Mouse (Mus musculus) liver, embryonic 13.5 days (tissue): Measurements from ENCODE around the gene Rmi2. TPM values are rescaled to one million over a fixed set of nuclear protein-coding genes. Genes with fewer than 3 reads are reported as not detected.
"Not testable (repeated sequence)": the region's sequence is repeated elsewhere in the genome, so short reads cannot be mapped to it uniquely, and the experiment has no call there.

Source experiments
- ATAC-seq: fragments of 200-750 bp; cut with Nextera tagmentation; 2 replicates; pipeline ENCODE4 v1.8.0; 2017; ENCODE audit warnings: low read depth, mild to moderate bottlenecking, moderate number of reproducible peaks, moderate library complexity
- DNase-seq: peaks from one replicate; pipeline ENCODE4 v3.0.0; 2022
- H3K27ac ChIP-seq: fragments of 300-500 bp; sonication (generic); 2 replicates; pipeline ENCODE4 v1.5.1; 2015; ENCODE audit warnings: moderate library complexity, mild to moderate bottlenecking, inconsistent platforms
- H3K27me3 ChIP-seq: fragments of 300-500 bp; sonication (generic); 2 replicates; pipeline ENCODE4 v1.6.1; 2015; ENCODE audit warnings: mild to moderate bottlenecking, inconsistent platforms
- H3K36me3 ChIP-seq: fragments of 300-500 bp; sonication (generic); 2 replicates; pipeline ENCODE4 v1.6.1; 2015; ENCODE audit warnings: mild to moderate bottlenecking, inconsistent platforms
- H3K4me1 ChIP-seq: fragments of 300-500 bp; sonication (generic); replicated peaks from 2 replicates; pipeline ENCODE4 v1.6.1; 2015; ENCODE audit warnings: inconsistent platforms
- H3K4me2 ChIP-seq: fragments of 300-500 bp; sonication (generic); 2 replicates; pipeline ENCODE4 v1.6.1; 2015; ENCODE audit warnings: inconsistent platforms, mild to moderate bottlenecking, moderate library complexity
- H3K4me3 ChIP-seq: fragments of 300-500 bp; sonication (generic); replicated peaks from 2 replicates; pipeline ENCODE4 v1.5.1; 2015; ENCODE audit warnings: mild to moderate bottlenecking, inconsistent platforms
- H3K9ac ChIP-seq: fragments of 300-500 bp; sonication (generic); 2 replicates; pipeline ENCODE4 v1.6.1; 2015; ENCODE audit warnings: mild to moderate bottlenecking, inconsistent platforms
- H3K9me3 ChIP-seq: fragments of 300-500 bp; sonication (generic); replicated peaks from 2 replicates; pipeline ENCODE4 v1.6.1; 2016; ENCODE audit warnings: inconsistent platforms
- WGBS: fragments of 180-500 bp; shearing (Covaris S2); methylation state at CpG from one replicate; pipeline ENCODE4 v1.1.7; 2015; ENCODE audit not compliant: insufficient replicate concordance; 5-methylcytosine and 5-hydroxymethylcytosine counted together
- polyA plus RNA-seq: library from polyadenylated mRNA; unstranded; fragments of >200 nt; fragmentation: Nextera tagmentation; extraction: Ambion mirVana; gene quantifications from 2 replicates; pipeline ENCODE4 v1.2.1, GENCODE M21; 2015

Gene Rmi2
- polyA plus RNA-seq, result 2.1 and 2.3 TPM in 2 replicates

GRCm38 (mm10) chr16:10834911-10835587 is at the start of gene Rmi2:
Rmi2 (plus strand) TSS chr16:10835059.
- peak; percentile 98 for ATAC-seq
- Histone ChIP-seq H3K9ac (peak within 1 kb of the TSS; percentile 88), H3K9me3 (no peaks in the 10 kb centered on the region), H3K4me3 (peak within 1 kb of the TSS; percentile 84), H3K27me3 (peaks cover 5% of the 10 kb centered on the region; the same call in 1 of the 2 replicates), H3K36me3 (0 out of 2 replicates have a peak, but pooled peaks cover 3% of the 10 kb centered on the region), H3K4me2 (peak within 1 kb of the TSS; percentile 97), H3K27ac (peak within 1 kb of the TSS; percentile 89), H3K4me1 (peaks cover 49% of the 10 kb centered on the region)
- peak; percentile 81 for DNase-seq
- 2% methylated on average over 69 of the region's 69 CpGs for WGBS

GRCm38 (mm10) chr16:10785371-10786231 is 49.3 kb upstream of the Rmi2 start, which contains the start of gene Socs1:
Socs1 (minus strand) TSS chr16:10785536.
- under 1% methylated on average over 56 of the region's 59 CpGs for WGBS
- Histone ChIP-seq H3K4me3 (peak within 1 kb of the TSS; percentile 89), H3K36me3 (no peaks in the 10 kb centered on the region), H3K9ac (peak within 1 kb of the TSS; percentile 78), H3K4me2 (peak within 1 kb of the TSS; percentile 99), H3K9me3 (no peaks in the 10 kb centered on the region), H3K4me1 (peaks cover 41% of the 10 kb centered on the region), H3K27me3 (peaks cover 47% of the 10 kb centered on the region), H3K27ac (peak within 1 kb of the TSS; percentile 86)
- ATAC-seq, result peak; percentile 76
- peak; percentile 69 for DNase-seq

DNA sequence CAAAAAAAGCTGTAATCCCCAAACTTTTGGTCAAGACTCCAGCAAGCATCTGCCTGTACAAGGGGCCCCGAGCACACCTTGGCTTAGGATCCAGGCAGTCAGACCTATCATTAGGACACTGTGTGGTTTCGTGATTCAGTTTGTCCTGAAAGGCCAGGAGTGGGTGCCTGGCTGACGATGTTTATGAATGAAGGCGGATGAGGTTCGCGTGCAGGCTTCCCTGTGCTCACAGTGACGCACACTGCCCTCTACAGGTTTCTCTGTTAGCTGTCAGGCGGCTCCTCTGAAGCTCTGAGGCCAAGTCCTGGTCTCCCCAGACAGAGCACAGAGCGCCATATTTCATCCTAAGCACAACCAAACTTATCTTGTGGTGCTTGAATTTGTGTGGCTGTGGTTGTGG is 48.6 kb upstream of the Rmi2 start:
- peak overlapping the region; percentile 78 for H3K9ac ChIP-seq
- ATAC-seq (peak; percentile 46; the same call in 1 of the 2 replicates), DNase-seq (peak; percentile 68)
- H3K4me1 ChIP-seq, result peaks cover 41% of the 10 kb centered on the region
- peak overlapping the region; percentile 99 for H3K4me2 ChIP-seq
- H3K4me3 ChIP-seq, result peak overlapping the region; percentile 89
- H3K9me3 ChIP-seq, result no peaks in the 10 kb centered on the region
- H3K27me3 ChIP-seq, result peaks cover 48% of the 10 kb centered on the region
- peak overlapping the region; percentile 86 for H3K27ac ChIP-seq
- 2% methylated on average over 9 of the region's 9 CpGs for whole genome bisulfite sequencing
- no peaks in the 10 kb centered on the region for H3K36me3 ChIP-seq

- no peak for DNase-seq
- Histone ChIP-seq H3K4me1 (peaks cover 41% of the 10 kb centered on the region), H3K9ac (no peak overlapping the region), H3K27ac (no peak overlapping the region), H3K27me3 (peaks cover 48% of the 10 kb centered on the region), H3K9me3 (no peaks in the 10 kb centered on the region), H3K36me3 (no peaks in the 10 kb centered on the region), H3K4me2 (peak overlapping the region; percentile 99), H3K4me3 (peak overlapping the region; percentile 89; the same call in 1 of the 2 replicates)
- no peak for ATAC-seq
- WGBS, result 55% methylated on average over 4 of the region's 4 CpGs
Observed at GRCm38 (mm10) chr16:10786782-10787547, 47.9 kb upstream of the Rmi2 start.

DNA sequence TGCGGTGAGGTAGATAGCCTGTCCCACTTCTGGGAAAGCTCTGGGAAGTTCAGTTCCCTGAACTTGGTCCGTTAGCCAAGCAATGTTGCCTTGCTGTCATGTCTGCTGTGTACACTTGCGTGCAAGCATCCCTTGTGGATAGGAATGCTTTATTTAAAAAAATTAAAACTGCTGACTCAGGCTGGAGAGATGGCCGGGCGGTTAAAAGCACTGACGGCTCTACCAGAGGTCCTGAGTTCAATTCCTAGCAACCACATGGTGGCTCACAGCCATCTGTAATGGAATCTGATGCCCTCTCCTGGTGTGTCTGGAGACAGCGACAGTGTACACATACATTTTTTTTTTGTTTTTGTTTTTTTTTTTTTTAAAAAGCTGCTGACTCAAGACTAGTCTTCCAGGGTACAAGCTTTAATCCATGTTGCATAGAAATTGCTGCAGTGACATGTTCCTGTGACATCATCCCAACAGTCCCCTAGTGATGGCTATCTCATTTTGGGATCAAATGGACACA is 47.3 kb upstream of the Rmi2 start:
- WGBS, result 70% methylated on average over 7 of the region's 7 CpGs

GRCm38 (mm10) chr16:10788271-10788670 is 46.6 kb upstream of the Rmi2 start, which contains the start of gene Tnp2:
Tnp2 (minus strand) TSS chr16:10788660.
- Histone ChIP-seq H3K4me1 (peaks cover 36% of the 10 kb centered on the region), H3K9me3 (no peaks in the 10 kb centered on the region), H3K9ac (no peak within 1 kb of the TSS), H3K27me3 (peaks cover 38% of the 10 kb centered on the region), H3K4me3 (no peak within 1 kb of the TSS), H3K27ac (no peak within 1 kb of the TSS), H3K4me2 (no peak within 1 kb of the TSS), H3K36me3 (no peaks in the 10 kb centered on the region)
- no peak for ATAC-seq
- DNase-seq, result no peak
- 43% methylated on average over 16 of the region's 16 CpGs for WGBS

More for the DNA sequence above, 47.3 kb upstream of the Rmi2 start:
- no peak overlapping the region for H3K4me2 ChIP-seq
- no peak for DNase-seq
- H3K4me3 ChIP-seq, result no peak overlapping the region
- H3K9ac ChIP-seq, result no peak overlapping the region
- peaks cover 44% of the 10 kb centered on the region for H3K27me3 ChIP-seq
- H3K9me3 ChIP-seq, result no peaks in the 10 kb centered on the region
- ATAC-seq, result no peak
- no peak overlapping the region for H3K27ac ChIP-seq
- peaks cover 41% of the 10 kb centered on the region for H3K4me1 ChIP-seq
- H3K36me3 ChIP-seq, result no peaks in the 10 kb centered on the region

GRCm38 (mm10) chr16:10788866-10789265 is 46.0 kb upstream of the Rmi2 start:
- Histone ChIP-seq H3K9ac (no peak overlapping the region), H3K4me3 (no peak overlapping the region), H3K27me3 (peaks cover 32% of the 10 kb centered on the region), H3K4me1 (peaks cover 30% of the 10 kb centered on the region), H3K27ac (no peak overlapping the region), H3K36me3 (no peaks in the 10 kb centered on the region), H3K9me3 (no peaks in the 10 kb centered on the region), H3K4me2 (no peak overlapping the region)
- no peak for ATAC-seq
- 47% methylated on average over 4 of the region's 4 CpGs for WGBS
- no peak for DNase-seq

- ATAC-seq, result no peak
- WGBS, result 48% methylated on average over 9 of the region's 9 CpGs
- no peak within 1 kb of the TSS for H3K27ac ChIP-seq
- no peaks in the 10 kb centered on the region for H3K36me3 ChIP-seq
- H3K9me3 ChIP-seq, result no peaks in the 10 kb centered on the region
- peaks cover 16% of the 10 kb centered on the region for H3K4me1 ChIP-seq
- H3K27me3 ChIP-seq, result peaks cover 32% of the 10 kb centered on the region
- no peak within 1 kb of the TSS for H3K9ac ChIP-seq
- no peak within 1 kb of the TSS for H3K4me2 ChIP-seq
- H3K4me3 ChIP-seq, result no peak within 1 kb of the TSS
- no peak for DNase-seq
Observed at GRCm38 (mm10) chr16:10790702-10791101, 44.2 kb upstream of the Rmi2 start, which contains the start of gene Prm3. Prm3 (minus strand) TSS chr16:10790914.

GRCm38 (mm10) chr16:10796034-10796433 is 38.8 kb upstream of the Rmi2 start, which contains the start of gene Prm2:
Prm2 (minus strand) TSS chr16:10796134.
- Histone ChIP-seq H3K4me2 (no peak within 1 kb of the TSS), H3K9me3 (no peaks in the 10 kb centered on the region), H3K4me3 (no peak within 1 kb of the TSS), H3K36me3 (no peaks in the 10 kb centered on the region), H3K27me3 (peaks cover 49% of the 10 kb centered on the region), H3K9ac (no peak within 1 kb of the TSS), H3K4me1 (no peaks in the 10 kb centered on the region), H3K27ac (no peak within 1 kb of the TSS)
- no peak for DNase-seq
- WGBS, result 54% methylated on average over 6 of the region's 6 CpGs
- ATAC-seq, result no peak

- not testable (repeated sequence) for ATAC-seq, H3K4me3 ChIP-seq, H3K27me3 ChIP-seq, H3K36me3 ChIP-seq, H3K27ac ChIP-seq, DNase-seq, H3K4me2 ChIP-seq, H3K9ac ChIP-seq, H3K4me1 ChIP-seq, H3K9me3 ChIP-seq
- 68% methylated on average over 3 of the region's 3 CpGs for WGBS
Observed at GRCm38 (mm10) chr16:10802420-10802819, 32.4 kb upstream of the Rmi2 start.
